Mouse (Mus musculus): Measurements from ENCODE around the gene Cd300e. TPM values are rescaled to one million over a fixed set of nuclear protein-coding genes. Genes with fewer than 3 reads are reported as not detected.

The Cd300e gene
- polyA plus RNA-seq (2015; fragmentation: Nextera tagmentation; extraction: Ambion mirVana): 0.22 TPM in 1 of 2 replicates, not detected in the other

GRCm38 (mm10) chr11:115062077-115062476, at the start of gene Cd300e:
TSS of gene Cd300e (minus strand) at chr11:115062177.

GRCm38 (mm10) chr11:115091362-115091901, 29.5 kb upstream of the Cd300e start, which contains the start of gene Rab37:
TSS of gene Rab37 (plus strand) at chr11:115091431.

GRCm38 (mm10) chr11:115048259-115048658, 13.7 kb downstream of the Cd300e start, which contains the start of gene Cd300ld3:
TSS of gene Cd300ld3 (minus strand) at chr11:115048409.

GRCm38 (mm10) chr11:115037669-115038068, 24.3 kb downstream of the Cd300e start, which contains the start of gene Cd300ld5:
TSS of gene Cd300ld5 (minus strand) at chr11:115037769.

GRCm38 (mm10) chr11:115026912-115027311, 35.1 kb downstream of the Cd300e start, which contains the start of gene Cd300ld4:
TSS of gene Cd300ld4 (minus strand) at chr11:115027012.

GRCm38 (mm10) chr11:115016093-115016492, 45.9 kb downstream of the Cd300e start, which contains the start of gene Cd300ld2:
TSS of gene Cd300ld2 (minus strand) at chr11:115016193.

Other genes starting within 250 kb of the Cd300e start
- 7.5 and 9.6 TPM in 2 replicates for gene Gprc5c, start 211.0 kb downstream of the Cd300e start, polyA plus RNA-seq (2015; fragmentation: Nextera tagmentation; extraction: Ambion mirVana)
- gene Cd300a, start 172.1 kb downstream of the Cd300e start, polyA plus RNA-seq (2015; fragmentation: Nextera tagmentation; extraction: Ambion mirVana): 3.9 and 5.4 TPM in 2 replicates
- gene Cd300lb, start 127.8 kb downstream of the Cd300e start, polyA plus RNA-seq (2015; fragmentation: Nextera tagmentation; extraction: Ambion mirVana): 0.68 and 0.81 TPM in 2 replicates
- gene Cd300c, start 93.0 kb downstream of the Cd300e start, polyA plus RNA-seq (2015; fragmentation: Nextera tagmentation; extraction: Ambion mirVana): not detected in 2 replicates
- 0.95 and 1.3 TPM in 2 replicates for gene Cd300ld, start 72.3 kb downstream of the Cd300e start, polyA plus RNA-seq (2015; fragmentation: Nextera tagmentation; extraction: Ambion mirVana)
- 8.8 and 8.9 TPM in 2 replicates for gene Cd300c2, start 60.3 kb downstream of the Cd300e start, polyA plus RNA-seq (2015; fragmentation: Nextera tagmentation; extraction: Ambion mirVana)
- gene Cd300ld2, start 46.0 kb downstream of the Cd300e start, polyA plus RNA-seq (2015; fragmentation: Nextera tagmentation; extraction: Ambion mirVana): 0.93 TPM in 1 of 2 replicates, not detected in the other
- gene Cd300ld4, start 35.2 kb downstream of the Cd300e start, polyA plus RNA-seq (2015; fragmentation: Nextera tagmentation; extraction: Ambion mirVana): 0.21 TPM in 1 of 2 replicates, not detected in the other
- 0.46 TPM in 1 of 2 replicates, not detected in the other for gene Cd300ld5, start 24.4 kb downstream of the Cd300e start, polyA plus RNA-seq (2015; fragmentation: Nextera tagmentation; extraction: Ambion mirVana)
- gene Cd300ld3, start 13.8 kb downstream of the Cd300e start, polyA plus RNA-seq (2015; fragmentation: Nextera tagmentation; extraction: Ambion mirVana): not detected in 2 replicates
- gene Rab37, start 29.3 kb upstream of the Cd300e start, polyA plus RNA-seq (2015; fragmentation: Nextera tagmentation; extraction: Ambion mirVana): 0.80 and 1.4 TPM in 2 replicates
- 2.1 and 3.0 TPM in 2 replicates for gene Cd300lf, start 71.8 kb upstream of the Cd300e start, polyA plus RNA-seq (2015; fragmentation: Nextera tagmentation; extraction: Ambion mirVana)
- 38.7 and 39.4 TPM in 2 replicates for gene Slc9a3r1, start 101.2 kb upstream of the Cd300e start, polyA plus RNA-seq (2015; fragmentation: Nextera tagmentation; extraction: Ambion mirVana)
- 10.0 and 10.9 TPM in 2 replicates for gene Tmem104, start 125.3 kb upstream of the Cd300e start, polyA plus RNA-seq (2015; fragmentation: Nextera tagmentation; extraction: Ambion mirVana)
- 20.1 and 32.7 TPM in 2 replicates for gene Nat9, start 125.7 kb upstream of the Cd300e start, polyA plus RNA-seq (2015; fragmentation: Nextera tagmentation; extraction: Ambion mirVana)
- 0.28 and 0.81 TPM in 2 replicates for gene Grin2c, start 205.1 kb upstream of the Cd300e start, polyA plus RNA-seq (2015; fragmentation: Nextera tagmentation; extraction: Ambion mirVana)
- 197 and 648 TPM in 2 replicates for gene Fdxr, start 214.9 kb upstream of the Cd300e start, polyA plus RNA-seq (2015; fragmentation: Nextera tagmentation; extraction: Ambion mirVana)
- 2.4 and 5.1 TPM in 2 replicates for gene Fads6, start 235.5 kb upstream of the Cd300e start, polyA plus RNA-seq (2015; fragmentation: Nextera tagmentation; extraction: Ambion mirVana)
- gene Otop2, start 245.0 kb upstream of the Cd300e start, polyA plus RNA-seq (2015; fragmentation: Nextera tagmentation; extraction: Ambion mirVana): not detected in 2 replicates